Mouse (Mus musculus) adrenal gland, postnatal 0 days (tissue): ENCODE data around the gene Gm2663. TPM values are rescaled to one million over a fixed set of nuclear protein-coding genes. Genes with fewer than 3 reads are reported as not detected.

Experiments used
- polyA plus RNA-seq: library from polyadenylated mRNA; unstranded; fragments of >200 nt; fragmentation: Nextera tagmentation; extraction: Ambion mirVana; gene quantifications from 2 replicates; pipeline ENCODE4 v1.2.1, GENCODE M21; 2015

Gm2663 gene
- polyA plus RNA-seq = not detected in 2 replicates

GRCm38 (mm10) chr6:40999379-40999778, at the start of gene Gm2663:
TSS of gene Gm2663 (minus strand) at chr6:40999479.

DNA sequence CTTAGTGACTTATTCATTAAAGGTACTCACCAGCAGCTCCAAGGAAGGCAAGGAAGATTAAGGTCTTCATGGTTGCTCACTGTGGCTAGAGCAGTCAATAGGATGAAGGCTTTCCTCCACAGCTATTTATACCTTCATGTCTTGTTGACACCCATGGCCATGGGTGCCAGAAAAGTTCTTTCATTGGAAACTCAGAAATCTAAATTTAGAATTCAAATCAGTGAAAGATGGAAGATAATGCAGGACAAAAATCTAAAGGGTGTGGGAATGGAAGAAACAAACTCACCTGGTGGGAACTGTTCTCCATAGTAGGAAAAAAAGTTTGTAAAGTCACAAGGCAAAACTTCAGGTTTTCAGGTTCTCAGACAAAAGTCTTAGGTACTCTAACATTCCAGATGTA, 36.1 kb upstream of the Gm2663 start, which contains the start of gene 2210010C04Rik:
Gene 2210010C04Rik, minus strand, starts transcription at position 101 of the 400 bp plus-strand sequence.

DNA sequence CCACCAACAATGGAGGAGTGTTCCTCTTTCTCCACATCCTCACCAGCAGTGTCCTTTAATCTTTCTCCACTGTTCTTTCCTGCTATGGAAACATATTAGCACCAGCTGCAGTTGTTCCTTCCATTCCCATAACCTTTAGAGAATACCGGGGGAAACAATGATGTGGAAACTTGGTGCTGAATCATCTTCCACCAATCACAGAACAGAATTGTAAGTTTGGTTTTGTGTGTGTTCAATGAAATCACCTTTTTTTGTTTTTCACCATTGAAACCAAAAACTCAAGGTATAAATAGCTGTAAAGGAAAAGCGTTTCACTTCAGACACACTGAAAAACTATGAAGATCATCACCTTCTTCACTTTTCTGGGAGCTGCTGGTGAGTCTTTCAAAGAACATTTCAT, 34.8 kb downstream of the Gm2663 start, which contains the start of gene 1810009J06Rik:
Gene 1810009J06Rik, plus strand, starts transcription at position 301 of the 400 bp plus-strand sequence.

DNA sequence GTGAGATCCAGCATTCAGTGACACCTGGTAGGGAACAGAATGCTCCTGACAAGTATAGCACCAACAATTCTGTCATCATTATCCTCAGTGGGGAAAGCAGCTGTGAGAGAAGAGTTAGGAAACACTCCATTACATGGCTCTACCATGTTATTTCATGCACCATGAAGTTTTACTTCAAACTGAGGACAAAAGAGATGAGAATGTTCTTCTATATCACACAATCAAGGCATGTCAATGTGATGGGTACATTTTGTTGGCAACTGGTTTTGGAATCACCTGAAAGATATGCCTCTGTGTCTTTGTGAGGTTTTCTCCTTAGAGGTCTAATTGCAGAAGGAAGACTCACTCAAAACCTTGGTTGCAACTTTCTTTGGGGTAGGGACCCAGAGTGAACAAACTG, 47.5 kb downstream of the Gm2663 start, which contains the start of gene Gm4744:
Gene Gm4744, minus strand, starts transcription at position 101 of the 400 bp plus-strand sequence.

Other genes with a start within 250 kb of the Gm2663 start
- not detected in 2 replicates for gene Moxd2, start 112.0 kb downstream of the Gm2663 start, polyA plus RNA-seq
- gene Prss58, start 99.1 kb downstream of the Gm2663 start, polyA plus RNA-seq = not detected in 2 replicates
- not detected in 2 replicates for gene 1700074P13Rik, start 58.9 kb downstream of the Gm2663 start, polyA plus RNA-seq
- not detected in 2 replicates for gene Gm4744, start 47.6 kb downstream of the Gm2663 start, polyA plus RNA-seq
- gene 1810009J06Rik, start 34.7 kb downstream of the Gm2663 start, polyA plus RNA-seq = not detected in 2 replicates
- not detected in 2 replicates for gene 2210010C04Rik, start 36.0 kb upstream of the Gm2663 start, polyA plus RNA-seq